In genomic region chr2:103796211-103796860, GRCm38 (mm10) we compare ENCODE assay signal across 8 mouse cellular contexts. TPM values are rescaled to one million over a fixed set of nuclear protein-coding genes. Genes with fewer than 3 reads are reported as not detected.
DNase-seq lines count a peak whose midpoint lies in the region; ATAC-seq and TF ChIP-seq lines count a peak whose summit lies in the region.

No protein-coding gene starts in this region.

- H3K4me3 ChIP-seq in embryonic facial prominence, embryonic 12.5 days, result peak overlapping the region; percentile 86
- peak overlapping the region; percentile 98 for H3K4me3 ChIP-seq in kidney, embryonic 14.5 days (ENCODE audit: low read length)
- H3K4me3 ChIP-seq in liver, adult 2 months (ENCODE audit: insufficient read depth, low read depth, low read length), result peak overlapping the region; percentile 89
- H3K4me3 ChIP-seq in midbrain, postnatal 0 days (ENCODE audit: low read depth, low read length), result peak overlapping the region; percentile 60

- H3K9ac ChIP-seq in embryonic facial prominence, embryonic 12.5 days, result peak overlapping the region; percentile 98
- H3K9ac ChIP-seq in kidney, embryonic 14.5 days (ENCODE audit: low read depth, low read length), result peak overlapping the region; percentile 99
- peak overlapping the region; percentile 99 for H3K9ac ChIP-seq in liver, adult 2 months (ENCODE audit: low read depth, low read length)
- peak overlapping the region; percentile 77 for H3K9ac ChIP-seq in midbrain, postnatal 0 days (replicated peaks; ENCODE audit: low read length, poor library complexity, severe bottlenecking)

- peak overlapping the region; percentile 56 for H3K4me2 ChIP-seq in embryonic facial prominence, embryonic 12.5 days (replicated peaks)
- H3K4me2 ChIP-seq in kidney, embryonic 14.5 days (replicated peaks; ENCODE audit: low read depth, low read length), result peak overlapping the region; percentile 60
- H3K4me2 ChIP-seq in midbrain, postnatal 0 days (ENCODE audit: low read depth, low read length, poor library complexity, severe bottlenecking), result peak overlapping the region; percentile 63

- H3K27ac ChIP-seq in embryonic facial prominence, embryonic 12.5 days, result peak overlapping the region; percentile 100
- H3K27ac ChIP-seq in kidney, embryonic 14.5 days (ENCODE audit: low read depth, low read length), result peak overlapping the region; percentile 99
- H3K27ac ChIP-seq in liver, adult 2 months (replicated peaks; ENCODE audit: insufficient read depth, low read depth, low read length), result peak overlapping the region; percentile 98
- peak overlapping the region; percentile 99 for H3K27ac ChIP-seq in midbrain, postnatal 0 days (ENCODE audit: low read depth, low read length)

- under 1% methylated on average over 42 of the region's 42 CpGs for WGBS in embryonic facial prominence, embryonic 12.5 days
- WGBS in kidney, embryonic 14.5 days, result 1% methylated on average over 42 of the region's 42 CpGs
- WGBS in liver, adult 2 months, result under 1% methylated on average over 42 of the region's 42 CpGs
- under 1% methylated on average over 42 of the region's 42 CpGs for WGBS in midbrain, postnatal 0 days

- peak; percentile 43 to 47 for DNase-seq in left cerebral cortex, adult 18-20 months (ENCODE audit: low spot score in 2 of 2)
- no peak for DNase-seq in left cerebral cortex, adult 11 months (ENCODE audit: low spot score)
- DNase-seq in heart, adult 8-10 months (ENCODE audit: low spot score), result peak; percentile 37
- peak; percentile 55 for DNase-seq in liver, adult 2 months (ENCODE audit: extremely low read depth, low read depth, low spot score)
- DNase-seq in midbrain, postnatal 0 days (ENCODE audit: low spot score), result peak; percentile 62
- peak; percentile 61 to 67 for DNase-seq in spleen, postnatal 36 days (ENCODE audit: low spot score in 2 of 2)

- H3K9me3 ChIP-seq in embryonic facial prominence, embryonic 12.5 days, result no peaks in the 10 kb centered on the region
- no peaks in the 10 kb centered on the region for H3K9me3 ChIP-seq in kidney, embryonic 14.5 days (ENCODE audit: control insufficient read depth, low read length)
- H3K9me3 ChIP-seq in midbrain, postnatal 0 days (ENCODE audit: low read length), result no peaks in the 10 kb centered on the region

- peaks cover 14% of the 10 kb centered on the region; the same call in 1 of the 2 replicates for H3K79me2 ChIP-seq in liver, adult 2 months (ENCODE audit: control insufficient read depth, insufficient read depth, low read length)

- peak; percentile 49; the same call in 1 of the 2 replicates for ATAC-seq in embryonic facial prominence, embryonic 12.5 days (ENCODE audit: insufficient number of reproducible peaks, insufficient read depth, low FRiP score, low TSS enrichment)
- peak; percentile 59 for ATAC-seq in kidney, embryonic 14.5 days (ENCODE audit: low FRiP score, low TSS enrichment)
- peak; percentile 60 for ATAC-seq in midbrain, postnatal 0 days (ENCODE audit: low FRiP score)

- H3K36me3 ChIP-seq in embryonic facial prominence, embryonic 12.5 days, result peaks cover 20% of the 10 kb centered on the region
- H3K36me3 ChIP-seq in kidney, embryonic 14.5 days (ENCODE audit: control insufficient read depth, insufficient read depth, low read length), result peaks cover 28% of the 10 kb centered on the region
- H3K36me3 ChIP-seq in liver, adult 2 months (ENCODE audit: control insufficient read depth, insufficient read depth, low read length), result peaks cover 14% of the 10 kb centered on the region
- H3K36me3 ChIP-seq in midbrain, postnatal 0 days (ENCODE audit: insufficient read depth, low read length), result peaks cover 3% of the 10 kb centered on the region; the same call in 1 of the 2 replicates

- no peak for TF ChIP-seq CTCF in liver, adult 2 months (IDR thresholded peaks at IDR 0.05; ENCODE audit: low read depth, low read length)
- no peak for TF ChIP-seq CTCF in midbrain, postnatal 0 days (IDR thresholded peaks at IDR 0.05)

- no peak for TF ChIP-seq POLR2A in liver, adult 2 months (IDR thresholded peaks at IDR 0.05; ENCODE audit: extremely low read depth, insufficient read depth, low read length)

- peaks cover 18% of the 10 kb centered on the region for H3K4me1 ChIP-seq in embryonic facial prominence, embryonic 12.5 days
- H3K4me1 ChIP-seq in kidney, embryonic 14.5 days (ENCODE audit: control insufficient read depth, insufficient read depth, low read length), result peaks cover 6% of the 10 kb centered on the region; the same call in 1 of the 2 replicates
- H3K4me1 ChIP-seq in liver, adult 2 months (ENCODE audit: control insufficient read depth, insufficient read depth, low read length), result peaks cover 19% of the 10 kb centered on the region
- peaks cover 4% of the 10 kb centered on the region for H3K4me1 ChIP-seq in midbrain, postnatal 0 days (ENCODE audit: insufficient read depth, low read length)

- no peaks in the 10 kb centered on the region for H3K27me3 ChIP-seq in embryonic facial prominence, embryonic 12.5 days
- H3K27me3 ChIP-seq in kidney, embryonic 14.5 days (ENCODE audit: control insufficient read depth, insufficient read depth, low read length), result no peaks in the 10 kb centered on the region
- H3K27me3 ChIP-seq in liver, adult 2 months (ENCODE audit: control insufficient read depth, insufficient read depth, low read length), result no peaks in the 10 kb centered on the region
- no peaks in the 10 kb centered on the region for H3K27me3 ChIP-seq in midbrain, postnatal 0 days (ENCODE audit: insufficient read depth, low read length)

RNA-seq across cellular contexts. Expression of gene Caprin1, which starts 1.1 kb away (rescaled TPM):
- 100 to 1,000 TPM; 288 to 316 TPM for total RNA-seq in left cerebral cortex, adult 18-20 months (2021)
- polyA plus RNA-seq in embryonic facial prominence, embryonic 12.5 days (2016; fragmentation: Nextera tagmentation; extraction: Ambion mirVana), result 458 and 465 TPM in 2 replicates
- total RNA-seq in heart, adult 8-10 months (2022), result 100 to 1,000 TPM; 148 to 197 (median 176) TPM
- 215 and 448 TPM in 2 replicates for polyA plus RNA-seq in kidney, embryonic 14.5 days (2014; fragmentation: Nextera tagmentation; extraction: Ambion mirVana)
- 170 and 201 TPM in 2 replicates for total RNA-seq in liver, adult 2 months (2014; rRNA removed)
- 90.7 and 97.3 TPM in 2 replicates for polyA plus RNA-seq in liver, adult 2 months (2012; rRNA removed)
- total RNA-seq in midbrain, postnatal 0 days (2014; rRNA removed), result 269 and 307 TPM in 2 replicates
- polyA plus RNA-seq in midbrain, postnatal 0 days (2015; fragmentation: Nextera tagmentation; extraction: Ambion mirVana), result 211 and 226 TPM in 2 replicates

RNA-seq across cellular contexts. Expression of gene Nat10, which starts 35.3 kb away (rescaled TPM):
- total RNA-seq in left cerebral cortex, adult 18-20 months (2021), result 10 to 100 TPM; 30.6 to 33.2 TPM
- 29.2 and 30.7 TPM in 2 replicates for polyA plus RNA-seq in embryonic facial prominence, embryonic 12.5 days (2016; fragmentation: Nextera tagmentation; extraction: Ambion mirVana)
- total RNA-seq in heart, adult 8-10 months (2022), result 10 to 100 TPM; 12.7 to 19.0 (median 16.5) TPM
- polyA plus RNA-seq in kidney, embryonic 14.5 days (2014; fragmentation: Nextera tagmentation; extraction: Ambion mirVana), result 19.6 and 34.2 TPM in 2 replicates
- 8.8 and 8.9 TPM in 2 replicates for total RNA-seq in liver, adult 2 months (2014; rRNA removed)
- 16.3 and 28.7 TPM in 2 replicates for polyA plus RNA-seq in liver, adult 2 months (2012; rRNA removed)
- total RNA-seq in midbrain, postnatal 0 days (2014; rRNA removed), result 37.0 and 40.4 TPM in 2 replicates
- 12.7 and 15.9 TPM in 2 replicates for polyA plus RNA-seq in midbrain, postnatal 0 days (2015; fragmentation: Nextera tagmentation; extraction: Ambion mirVana)
